Mouse (Mus musculus) pancreas, adult 10 weeks (tissue): ENCODE data around the gene Elmod1. TPM values are rescaled to one million over a fixed set of nuclear protein-coding genes. Genes with fewer than 3 reads are reported as not detected.

ENCODE experiments used
- polyA plus RNA-seq: library from polyadenylated mRNA; stranded (reverse); fragments of 350-450 nt; fragmentation: Illumina TruSeq; extraction: RNeasy Lipid Tissue Mini Kit (QIAGEN cat#74804); gene quantifications from one replicate; pipeline ENCODE4 v1.2.3, GENCODE M21; 2015; ENCODE audit warnings: low read depth, low replicate concordance; ENCODE audit not compliant: insufficient read depth

The Elmod1 gene
- polyA plus RNA-seq, result not detected

GRCm38 (mm10) chr9:53975122-53975518 lies at the start of gene Elmod1:
Gene Elmod1, minus strand, starts transcription at chr9:53975301.

Other genes with a start within 250 kb of the Elmod1 start
- not detected for gene Slc35f2, start 203.8 kb downstream of the Elmod1 start, polyA plus RNA-seq
- not detected for gene Sln, start 125.1 kb downstream of the Elmod1 start, polyA plus RNA-seq
- not detected for gene Tnfaip8l3, start 93.1 kb upstream of the Elmod1 start, polyA plus RNA-seq